Mouse (Mus musculus): ENCODE data around the gene 1700069L16Rik. TPM values are rescaled to one million over a fixed set of nuclear protein-coding genes. Genes with fewer than 3 reads are reported as not detected.

1700069L16Rik gene
- polyA plus RNA-seq, 1 experiment = not detected

DNA sequence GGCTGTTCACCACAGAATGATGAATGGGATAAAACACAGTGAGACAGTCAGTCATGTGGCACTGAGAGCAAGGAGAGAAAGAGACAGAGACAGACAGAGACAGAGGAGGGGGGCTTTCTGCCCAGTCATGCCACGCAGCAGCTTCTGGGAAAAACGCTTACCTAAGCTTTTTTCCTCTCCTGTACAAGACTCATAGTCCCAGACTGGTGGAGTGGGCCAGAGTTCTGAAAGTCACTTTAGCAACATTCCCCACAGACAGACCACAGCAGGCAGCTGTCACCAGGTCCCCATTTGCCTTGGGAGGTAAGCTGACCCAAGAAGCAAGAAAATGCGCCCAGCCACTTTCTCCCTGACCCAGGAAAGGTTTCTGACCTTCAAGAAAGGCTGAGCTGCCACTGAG is 42.1 kb downstream of the 1700069L16Rik start:
- no peaks in the 10 kb centered on the region for H3K27me3 ChIP-seq (ENCODE audit: control insufficient read depth)
- peaks cover 8% of the 10 kb centered on the region for H3K9me3 ChIP-seq (ENCODE audit: control insufficient read depth, low read length)
- no peak overlapping the region for H3K4me3 ChIP-seq (replicated peaks)
- TF ChIP-seq TAL1 (IDR thresholded peaks at IDR 0.05; ENCODE audit: low read length) (no peak), GATA1 (IDR thresholded peaks at IDR 0.05; ENCODE audit: low read length) (no peak)
- H3K36me3 ChIP-seq (ENCODE audit: control insufficient read depth) = no peaks in the 10 kb centered on the region
- H3K4me1 ChIP-seq (ENCODE audit: control insufficient read depth) = peaks cover 1% of the 10 kb centered on the region

DNA sequence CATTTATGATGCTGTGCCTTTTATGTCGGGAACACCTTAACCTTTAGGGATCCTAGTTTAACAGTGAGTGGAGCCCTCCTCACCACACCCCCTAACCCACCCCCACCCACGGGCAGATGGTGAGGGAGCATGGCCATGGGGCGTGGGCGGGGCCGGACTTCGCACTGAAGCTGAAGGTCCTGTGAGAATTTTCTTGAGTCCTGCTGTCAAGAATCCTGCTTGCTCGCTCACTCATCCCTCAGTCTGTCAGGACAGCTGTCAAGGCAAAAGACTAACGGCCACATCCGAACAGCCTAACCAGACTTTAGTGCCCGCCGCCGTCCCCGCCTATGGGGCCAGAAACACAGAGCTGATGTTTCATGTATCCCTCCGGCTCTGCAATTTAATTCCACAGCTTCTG is 43.4 kb downstream of the 1700069L16Rik start:
- TF ChIP-seq GATA1 (IDR thresholded peaks at IDR 0.05; ENCODE audit: low read length) (no peak), TAL1 (IDR thresholded peaks at IDR 0.05; ENCODE audit: low read length) (no peak)
- no peaks in the 10 kb centered on the region for H3K36me3 ChIP-seq (ENCODE audit: control insufficient read depth)
- H3K9me3 ChIP-seq (ENCODE audit: control insufficient read depth, low read length) = peaks cover 6% of the 10 kb centered on the region; the same call in 1 of the 2 replicates
- no peak overlapping the region for H3K4me3 ChIP-seq (replicated peaks)
- H3K27me3 ChIP-seq (ENCODE audit: control insufficient read depth) = no peaks in the 10 kb centered on the region
- H3K4me1 ChIP-seq (ENCODE audit: control insufficient read depth) = no peaks in the 10 kb centered on the region

DNA sequence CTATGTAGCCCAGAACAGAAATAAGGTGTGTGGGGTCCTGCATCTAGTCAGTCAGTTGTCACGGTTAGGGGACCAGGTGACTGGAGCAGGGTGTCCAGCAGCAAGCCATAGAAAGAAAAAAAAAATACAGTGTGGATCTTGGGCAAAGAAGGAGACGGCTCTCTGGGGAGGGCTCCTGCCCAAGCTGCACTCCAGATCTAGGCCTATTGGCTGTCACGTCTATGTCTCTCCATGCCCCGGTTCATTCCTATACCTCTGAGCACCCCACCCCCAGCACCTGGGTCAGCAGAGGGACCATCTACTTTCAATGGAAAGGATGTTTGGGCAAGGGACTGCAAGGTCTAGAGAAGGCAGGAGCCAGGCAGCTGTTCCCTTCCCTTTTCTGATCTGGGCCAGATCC is 45.1 kb downstream of the 1700069L16Rik start:
- no peaks in the 10 kb centered on the region for H3K27me3 ChIP-seq (ENCODE audit: control insufficient read depth)
- peaks cover 6% of the 10 kb centered on the region; the same call in 1 of the 2 replicates for H3K9me3 ChIP-seq (ENCODE audit: control insufficient read depth, low read length)
- no peaks in the 10 kb centered on the region for H3K4me1 ChIP-seq (ENCODE audit: control insufficient read depth)
- H3K4me3 ChIP-seq (replicated peaks) = no peak overlapping the region
- H3K36me3 ChIP-seq (ENCODE audit: control insufficient read depth) = no peaks in the 10 kb centered on the region
- no peak for TF ChIP-seq TAL1 (IDR thresholded peaks at IDR 0.05; ENCODE audit: low read length)

DNA sequence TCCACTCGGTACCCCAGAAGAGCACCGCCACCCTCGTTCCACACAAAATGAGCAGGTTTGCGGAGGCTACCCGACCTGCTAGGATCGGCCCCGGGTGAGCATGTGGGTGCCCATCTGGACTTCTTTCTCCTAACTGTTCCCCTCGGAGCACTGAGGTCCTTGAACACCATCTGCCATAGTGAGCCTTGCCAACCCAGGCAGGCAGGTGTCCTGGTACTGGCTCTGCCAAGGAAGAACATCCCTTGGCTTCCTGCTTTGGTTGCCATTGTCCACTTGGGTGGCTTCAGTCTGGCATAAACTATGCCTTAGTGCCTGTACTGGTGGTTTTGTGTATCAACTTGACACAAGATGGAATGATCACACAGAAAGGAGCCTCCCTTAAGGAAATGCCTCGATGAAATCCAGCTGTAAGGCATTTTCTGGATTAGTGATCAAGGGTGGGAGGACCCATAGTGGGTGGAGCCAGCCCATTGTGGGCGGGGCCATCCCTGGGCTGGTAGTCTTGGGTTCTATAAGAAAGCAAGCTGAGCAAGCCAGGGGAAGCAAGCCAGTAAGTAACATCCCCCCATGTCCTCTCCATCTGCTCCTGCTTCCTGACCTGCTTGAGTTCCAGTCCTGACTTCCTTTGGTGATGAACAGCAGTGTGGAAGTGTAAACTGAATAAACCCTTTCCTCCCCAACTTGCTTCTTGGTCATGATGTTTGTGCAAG is 45.7 kb downstream of the 1700069L16Rik start:
- Histone ChIP-seq H3K27me3 (ENCODE audit: control insufficient read depth) (no peaks in the 10 kb centered on the region), H3K36me3 (ENCODE audit: control insufficient read depth) (no peaks in the 10 kb centered on the region), H3K9me3 (ENCODE audit: control insufficient read depth, low read length) (peaks cover 6% of the 10 kb centered on the region; the same call in 1 of the 2 replicates), H3K4me1 (ENCODE audit: control insufficient read depth) (no peaks in the 10 kb centered on the region), H3K4me3 (replicated peaks) (no peak overlapping the region)
- TF ChIP-seq GATA1 (IDR thresholded peaks at IDR 0.05; ENCODE audit: low read length) = no peak
- no peak for TF ChIP-seq TAL1 (IDR thresholded peaks at IDR 0.05; ENCODE audit: low read length)

DNA sequence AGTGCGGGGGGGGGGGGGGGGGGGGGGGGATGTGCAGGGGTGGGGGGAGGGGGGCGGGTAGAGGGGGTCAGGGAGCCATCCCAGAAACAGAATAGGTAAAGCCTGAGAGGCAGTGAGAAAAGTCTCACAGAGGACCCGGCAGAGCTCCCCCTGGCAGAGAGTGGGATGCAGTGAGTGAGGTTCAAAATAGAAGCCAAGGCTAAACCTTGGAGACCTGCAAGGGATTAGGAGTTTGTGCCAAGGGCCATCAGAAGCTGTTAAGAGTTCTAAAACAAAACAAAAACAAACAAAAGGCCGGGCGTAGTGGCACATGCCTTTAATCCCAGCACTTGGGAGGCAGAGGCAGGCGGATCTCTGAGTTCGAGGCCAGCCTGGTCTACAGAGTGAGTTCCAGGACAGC is 47.0 kb downstream of the 1700069L16Rik start:
- TF ChIP-seq GATA1 (IDR thresholded peaks at IDR 0.05; ENCODE audit: low read length) = no peak
- no peak for TF ChIP-seq TAL1 (IDR thresholded peaks at IDR 0.05; ENCODE audit: low read length)
- peaks cover 6% of the 10 kb centered on the region; the same call in 1 of the 2 replicates for H3K9me3 ChIP-seq (ENCODE audit: control insufficient read depth, low read length)
- H3K36me3 ChIP-seq (ENCODE audit: control insufficient read depth) = no peaks in the 10 kb centered on the region

DNA sequence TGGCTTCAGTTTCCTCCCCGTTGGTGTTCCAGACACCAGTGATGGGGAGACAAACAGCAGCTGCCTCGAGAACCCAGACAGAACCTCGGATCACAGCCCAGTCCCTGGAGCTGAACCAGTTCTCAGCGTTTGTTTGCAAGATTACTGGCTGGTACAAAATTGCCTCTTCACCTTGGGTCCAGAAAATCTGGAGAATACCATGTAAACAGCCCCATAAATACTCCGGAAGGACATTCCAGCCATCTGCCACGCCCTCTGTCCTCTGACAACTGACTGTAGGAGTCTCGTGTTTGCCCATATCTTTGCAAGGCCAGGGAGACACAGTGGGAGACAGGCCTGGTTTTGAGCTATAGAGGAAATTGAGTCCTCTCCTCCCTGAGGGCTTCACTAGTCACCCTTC is 49.7 kb downstream of the 1700069L16Rik start:
- Histone ChIP-seq H3K27me3 (ENCODE audit: control insufficient read depth) (no peaks in the 10 kb centered on the region), H3K4me3 (replicated peaks) (no peak overlapping the region), H3K9me3 (ENCODE audit: control insufficient read depth, low read length) (peaks cover 6% of the 10 kb centered on the region; the same call in 1 of the 2 replicates), H3K4me1 (ENCODE audit: control insufficient read depth) (no peaks in the 10 kb centered on the region), H3K36me3 (ENCODE audit: control insufficient read depth) (no peaks in the 10 kb centered on the region)
- no peak for TF ChIP-seq GATA1 (IDR thresholded peaks at IDR 0.05; ENCODE audit: low read length)
- no peak for TF ChIP-seq TAL1 (IDR thresholded peaks at IDR 0.05; ENCODE audit: low read length)

More for the DNA sequence above, 47.0 kb downstream of the 1700069L16Rik start:
- Histone ChIP-seq H3K4me1 (ENCODE audit: control insufficient read depth) (no peaks in the 10 kb centered on the region), H3K27me3 (ENCODE audit: control insufficient read depth) (no peaks in the 10 kb centered on the region), H3K4me3 (replicated peaks) (no peak overlapping the region)

DNA sequence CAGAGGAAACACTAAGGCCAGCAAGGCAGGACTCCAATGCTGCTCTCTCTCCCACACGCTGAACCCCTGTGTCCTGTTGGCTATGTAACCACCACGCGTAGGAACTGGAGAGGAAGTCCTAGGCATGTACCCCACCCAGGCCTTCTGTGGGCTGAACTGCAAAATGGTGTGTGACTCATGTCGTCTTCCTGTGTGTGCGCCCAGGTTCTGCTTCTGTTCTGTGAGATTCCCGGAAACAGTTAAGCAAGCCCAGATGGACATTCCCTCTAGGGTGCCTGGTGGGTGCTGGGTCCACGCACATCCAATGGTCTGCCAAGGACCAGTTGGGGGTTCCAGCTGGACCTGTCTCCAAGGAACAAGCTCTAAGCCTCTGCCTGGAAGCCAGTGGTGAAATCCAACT is 52.1 kb downstream of the 1700069L16Rik start:
- no peaks in the 10 kb centered on the region for H3K4me1 ChIP-seq (ENCODE audit: control insufficient read depth)
- H3K27me3 ChIP-seq (ENCODE audit: control insufficient read depth) = no peaks in the 10 kb centered on the region
- no peak for TF ChIP-seq TAL1 (IDR thresholded peaks at IDR 0.05; ENCODE audit: low read length)
- no peak for TF ChIP-seq GATA1 (IDR thresholded peaks at IDR 0.05; ENCODE audit: low read length)
- H3K36me3 ChIP-seq (ENCODE audit: control insufficient read depth) = no peaks in the 10 kb centered on the region
- peaks cover 5% of the 10 kb centered on the region for H3K9me3 ChIP-seq (ENCODE audit: control insufficient read depth, low read length)
- H3K4me3 ChIP-seq (replicated peaks) = no peak overlapping the region

DNA sequence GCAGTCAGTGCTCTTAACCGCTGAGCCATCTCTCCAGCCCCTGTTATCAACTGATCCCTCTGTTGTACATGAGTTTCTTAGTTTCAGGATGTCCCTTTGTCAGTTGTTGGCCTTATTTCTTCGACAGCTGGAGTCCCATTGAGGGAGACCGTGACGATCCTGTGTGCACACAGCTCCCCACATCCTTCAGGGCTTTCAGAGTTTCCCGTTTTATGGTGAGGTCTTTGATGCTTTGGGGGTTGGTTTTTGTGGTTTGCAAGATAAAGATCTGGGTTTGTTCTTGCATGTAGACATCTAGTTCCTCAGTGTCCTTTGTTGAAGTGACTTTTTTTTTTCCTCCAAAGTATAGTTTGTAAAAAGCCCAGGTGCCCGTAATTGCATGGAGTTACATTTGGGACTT is 54.0 kb downstream of the 1700069L16Rik start:
- no peak for TF ChIP-seq GATA1 (IDR thresholded peaks at IDR 0.05; ENCODE audit: low read length)
- no peak for TF ChIP-seq TAL1 (IDR thresholded peaks at IDR 0.05; ENCODE audit: low read length)
- no peak overlapping the region for H3K4me3 ChIP-seq (replicated peaks)
- H3K27me3 ChIP-seq (ENCODE audit: control insufficient read depth) = no peaks in the 10 kb centered on the region
- H3K4me1 ChIP-seq (ENCODE audit: control insufficient read depth) = no peaks in the 10 kb centered on the region
- no peaks in the 10 kb centered on the region for H3K36me3 ChIP-seq (ENCODE audit: control insufficient read depth)
- H3K9me3 ChIP-seq (ENCODE audit: control insufficient read depth, low read length) = peaks cover 5% of the 10 kb centered on the region

DNA sequence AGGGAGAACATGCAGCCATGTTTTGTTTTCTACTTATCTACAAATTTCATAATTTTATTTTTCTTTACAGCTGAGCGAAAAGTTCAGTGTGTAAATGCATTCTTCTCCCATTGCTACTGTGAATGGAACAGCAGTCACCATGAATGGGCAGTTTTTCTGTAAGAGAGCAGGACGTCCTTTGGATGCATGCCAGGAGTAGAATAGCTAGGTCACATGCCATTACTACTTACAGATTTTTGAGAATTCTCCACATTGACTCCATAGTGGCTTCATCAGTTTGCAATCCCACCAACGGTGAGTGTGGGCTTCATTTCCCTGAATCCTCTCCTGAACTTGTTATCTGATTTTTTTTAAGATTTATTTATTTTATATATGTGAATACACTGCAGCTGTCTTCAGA is 54.5 kb downstream of the 1700069L16Rik start:
- no peak for TF ChIP-seq GATA1 (IDR thresholded peaks at IDR 0.05; ENCODE audit: low read length)
- Histone ChIP-seq H3K4me3 (replicated peaks) (no peak overlapping the region), H3K27me3 (ENCODE audit: control insufficient read depth) (no peaks in the 10 kb centered on the region), H3K36me3 (ENCODE audit: control insufficient read depth) (no peaks in the 10 kb centered on the region), H3K9me3 (ENCODE audit: control insufficient read depth, low read length) (peaks cover 5% of the 10 kb centered on the region), H3K4me1 (ENCODE audit: control insufficient read depth) (no peaks in the 10 kb centered on the region)

All from erythroblast, embryonic 14.5 days (primary cell).